Mouse (Mus musculus): ENCODE measurements at regions not wholly inside any gene's neighbourhood (a gene's known extent, or its start where the extent isn't known, plus 50 kb on each side); places are given as distances from the start of the nearest gene placed in this dataset.

GRCm38 (mm10) chr3:11155350-11155749 lies 819.9 kb upstream of the Gm38303 start:
- Histone ChIP-seq H3K36me3 (ENCODE audit: control insufficient read depth, insufficient read depth, low read length) (no peaks in the 10 kb centered on the region), H3K27me3 (replicated peaks; ENCODE audit: control insufficient read depth, insufficient read depth, low read length) (no peaks in the 10 kb centered on the region), H3K4me3 (ENCODE audit: low read depth, low read length) (no peak overlapping the region), H3K4me1 (ENCODE audit: control insufficient read depth, insufficient read depth, low read length) (no peaks in the 10 kb centered on the region), H3K4me2 (ENCODE audit: low read length) (no peak overlapping the region), H3K27ac (ENCODE audit: low read depth, low read length) (no peak overlapping the region), H3K9me3 (replicated peaks; ENCODE audit: control insufficient read depth, low read length) (no peaks in the 10 kb centered on the region), H3K9ac (ENCODE audit: low read length) (no peak overlapping the region)
- peak; percentile 90 for DNase-seq (ENCODE audit: low spot score)
- peak; percentile 86 for ATAC-seq
- WGBS = 40% methylated on average over 1 of the region's 1 CpGs
